Mouse (Mus musculus) CH12.LX (cell line): Measurements from ENCODE around the gene Wnt3a. TPM values are rescaled to one million over a fixed set of nuclear protein-coding genes. Genes with fewer than 3 reads are reported as not detected.

Experiments
- DNase-seq: peaks from one replicate; pipeline ENCODE4 v3.0.0-alpha.2; 2013; ENCODE audit errors: extremely low read depth
- H3K27ac ChIP-seq: 2 replicates; pipeline ENCODE4 v1.5.1; 2012; ENCODE audit warnings: low read depth, mild to moderate bottlenecking, control low read depth, moderate library complexity; ENCODE audit not compliant: insufficient read depth
- H3K27me3 ChIP-seq: replicated peaks from 2 replicates; pipeline ENCODE3; 2012; ENCODE audit warnings: inconsistent platforms
- H3K36me3 ChIP-seq, 2 experiments: replicated peaks in 1 of 2; 2 replicates each; pipeline versions ENCODE3 to v1.6.1; 2012; ENCODE audit warnings: inconsistent platforms in 1 of 2, low read length in 1 of 2, mild to moderate bottlenecking in 1 of 2, mixed read lengths in 1 of 2, moderate library complexity in 1 of 2; ENCODE audit not compliant: control insufficient read depth in 1 of 2, insufficient read depth in 1 of 2
- H3K4me1 ChIP-seq, 2 experiments: 2 replicates each; pipeline ENCODE4 v1.6.1; 2012; ENCODE audit warnings: inconsistent platforms in 1 of 2, moderate library complexity in 1 of 2; ENCODE audit not compliant: insufficient read depth in 2 of 2, control insufficient read depth in 1 of 2
- H3K4me2 ChIP-seq: 2 replicates; pipeline ENCODE4 v1.6.1; 2012; ENCODE audit warnings: low read depth, mild to moderate bottlenecking, control low read depth; ENCODE audit not compliant: poor library complexity, insufficient read depth, severe bottlenecking
- H3K4me3 ChIP-seq, 3 experiments: fragments of 150-350 bp in 1 of 3; sonication (generic) in 1 of 3; replicated peaks in 1 of 3; 2 replicates each; pipeline versions ENCODE3 to v1.5.1; 2011 to 2012; ENCODE audit warnings: low read depth in 2 of 3, low read length in 2 of 3, mild to moderate bottlenecking in 2 of 3, moderate library complexity in 2 of 3, control low read depth in 1 of 3, improper control_type of control experiment in 1 of 3, inconsistent platforms in 1 of 3, mixed read lengths in 1 of 3; ENCODE audit not compliant: poor library complexity in 1 of 3
- H3K79me2 ChIP-seq: replicated peaks from 2 replicates; pipeline ENCODE4 v1.6.1; 2012; ENCODE audit warnings: mild to moderate bottlenecking, moderate library complexity; ENCODE audit not compliant: control insufficient read depth, poor library complexity, insufficient read depth, severe bottlenecking; ENCODE audit errors: extremely low read depth
- H3K9ac ChIP-seq: 2 replicates; pipeline ENCODE4 v1.6.1; 2012; ENCODE audit warnings: low read depth, mild to moderate bottlenecking, control low read depth, moderate library complexity; ENCODE audit not compliant: insufficient read depth
- H3K9me3 ChIP-seq: replicated peaks from 2 replicates; pipeline ENCODE3; 2012; ENCODE audit warnings: low read length, inconsistent platforms, mixed read lengths
- BHLHE40 ChIP-seq: IDR thresholded peaks from 2 replicates; pipeline ENCODE4 v1.6.1; 2011; ENCODE audit warnings: mild to moderate bottlenecking, low read depth, low read length, improper control_type of control experiment
- CHD2 ChIP-seq: IDR thresholded peaks from 2 replicates; pipeline ENCODE4 v1.6.1; 2011; ENCODE audit warnings: low read length, improper control_type of control experiment
- CTCF ChIP-seq, 2 experiments: IDR thresholded peaks in 1 of 2; conservative IDR thresholded peaks in 1 of 2; 2 replicates each; pipeline ENCODE4 v1.5.1; 2011 to 2012; ENCODE audit warnings: low read depth in 2 of 2, low read length in 2 of 2, improper control_type of control experiment in 1 of 2, inconsistent platforms in 1 of 2, mild to moderate bottlenecking in 1 of 2, moderate library complexity in 1 of 2
- EP300 ChIP-seq: IDR thresholded peaks from 2 replicates; pipeline ENCODE4 v1.6.1; 2011; ENCODE audit warnings: low read length, improper control_type of control experiment
- ETS1 ChIP-seq: conservative IDR thresholded peaks from 2 replicates; pipeline ENCODE4 v1.6.1; 2012; ENCODE audit warnings: low read depth, mild to moderate bottlenecking, inconsistent platforms, low read length, improper control_type of control experiment, moderate library complexity
- HCFC1 ChIP-seq: IDR thresholded peaks from 2 replicates; pipeline ENCODE4 v1.6.1; 2012; ENCODE audit warnings: low read depth, mild to moderate bottlenecking, inconsistent platforms, low read length, improper control_type of control experiment
- IRF4 ChIP-seq: IDR thresholded peaks from 2 replicates; pipeline ENCODE4 v1.6.1; 2014; ENCODE audit warnings: low read depth, mild to moderate bottlenecking, inconsistent platforms, low read length, improper control_type of control experiment
- JUN ChIP-seq: IDR thresholded peaks from 2 replicates; pipeline ENCODE4 v1.6.1; 2011; ENCODE audit warnings: low read depth, mild to moderate bottlenecking, low read length, improper control_type of control experiment, moderate library complexity; ENCODE audit not compliant: insufficient read depth
- JUND ChIP-seq: conservative IDR thresholded peaks from 2 replicates; pipeline ENCODE4 v1.6.1; 2011; ENCODE audit warnings: low read depth, low read length, improper control_type of control experiment
- KAT2A ChIP-seq: IDR thresholded peaks from 2 replicates; pipeline ENCODE4 v1.6.1; 2012; ENCODE audit warnings: low read length, improper control_type of control experiment, inconsistent platforms; ENCODE audit not compliant: insufficient replicate concordance
- MAFK ChIP-seq: IDR thresholded peaks from 2 replicates; pipeline ENCODE4 v1.6.1; 2011; ENCODE audit warnings: low read length, improper control_type of control experiment; ENCODE audit not compliant: insufficient replicate concordance
- MAX ChIP-seq: IDR thresholded peaks from 2 replicates; pipeline ENCODE4 v1.6.1; 2011; ENCODE audit warnings: low read length, improper control_type of control experiment
- MEF2A ChIP-seq: IDR thresholded peaks from 2 replicates; pipeline ENCODE4 v1.6.1; 2014; ENCODE audit warnings: low read depth, mild to moderate bottlenecking, inconsistent platforms, low read length, improper control_type of control experiment, borderline replicate concordance
- MXI1 ChIP-seq: IDR thresholded peaks from 2 replicates; pipeline ENCODE4 v1.6.1; 2011; ENCODE audit warnings: mild to moderate bottlenecking, low read depth, low read length, improper control_type of control experiment
- NELFE ChIP-seq: IDR thresholded peaks from 2 replicates; pipeline ENCODE4 v1.6.1; 2011; ENCODE audit warnings: low read depth, low read length, improper control_type of control experiment
- RAD21 ChIP-seq: IDR thresholded peaks from 2 replicates; pipeline ENCODE4 v1.6.1; 2011; ENCODE audit warnings: low read depth, mild to moderate bottlenecking, low read length, improper control_type of control experiment, moderate library complexity
- SIN3A ChIP-seq: IDR thresholded peaks from 2 replicates; pipeline ENCODE4 v1.6.1; 2012; ENCODE audit warnings: low read length, improper control_type of control experiment, inconsistent platforms
- SMC3 ChIP-seq: IDR thresholded peaks from 2 replicates; pipeline ENCODE4 v1.6.1; 2011; ENCODE audit warnings: low read depth, low read length, improper control_type of control experiment
- dilution Hi-C: fragments of 300-500 bp; cut with MboI; formaldehyde crosslinking; loops from 2 replicates; pipeline ENCODE4 v1.14.3; 2020; ENCODE audit warnings: low sequenced_read_pairs; ENCODE audit not compliant: extremely low pct_unique_long_range_greater_than_20kb, extremely low pct_ligation_motif_present
- in situ Hi-C: fragments of 300-500 bp; cut with MboI; formaldehyde crosslinking; loops from 3 replicates; pipeline ENCODE4 v1.14.3; 2019; ENCODE audit warnings: low sequenced_read_pairs, low pct_ligation_motif_present, low pct_unique_long_range_greater_than_20kb, mixed read lengths
- polyA plus RNA-seq: library from polyadenylated mRNA; unstranded; fragments of >175 nt; gene quantifications from 2 replicates; pipeline ENCODE4 v1.2.1, GENCODE M21; 2012; ENCODE audit warnings: low read depth; ENCODE audit not compliant: insufficient read length
- total RNA-seq, 2 experiments: library from RNA; depleted of rRNA; stranded (reverse); fragments of 300-350 nt in 1 of 2; fragments of >200 nt in 1 of 2; gene quantifications; 2 replicates each; pipeline ENCODE4 v1.2.3; 2012 to 2014

Gene Wnt3a
- total and polyA plus RNA-seq, 3 experiments, result not detected

DNA sequence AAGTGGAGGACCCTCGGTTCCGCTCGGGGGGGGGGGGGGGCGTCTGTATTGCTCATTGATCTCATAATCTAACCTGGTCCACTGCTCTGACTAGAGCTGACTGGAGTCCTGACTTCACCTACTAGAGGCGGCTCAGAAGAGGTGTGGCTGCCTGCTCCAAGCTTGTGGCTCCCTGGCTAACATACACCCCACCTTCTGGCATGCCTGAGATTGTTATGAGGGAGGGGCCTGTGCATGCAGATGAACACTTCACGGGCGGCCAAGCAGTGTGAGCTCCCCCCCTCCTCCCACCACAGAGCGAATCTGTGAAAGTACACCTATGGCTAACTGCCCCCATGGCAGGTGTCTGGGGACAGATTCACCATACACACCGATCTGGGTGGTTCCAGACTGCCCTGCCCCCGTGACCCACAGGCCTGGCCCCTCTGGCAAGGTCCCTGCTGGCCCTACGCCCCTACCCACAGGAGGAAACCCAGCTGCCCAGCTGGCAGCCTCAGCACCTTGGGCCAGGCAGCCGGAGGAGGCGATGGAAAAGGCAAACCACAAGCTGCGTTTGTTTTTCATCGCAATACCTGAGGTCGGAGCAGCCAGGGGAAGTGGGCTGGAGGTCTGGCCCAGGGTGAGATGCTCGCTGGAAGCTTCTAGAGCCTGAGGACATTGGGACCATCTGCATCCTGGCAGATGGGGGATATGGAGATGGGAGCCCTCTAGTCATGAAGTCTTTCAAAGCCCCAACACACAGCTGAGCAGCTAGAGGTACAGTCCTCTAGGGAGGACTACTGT is 22.7 kb upstream of the Wnt3a start:
- dilution Hi-C loops, result no loop called here
- H3K79me2 ChIP-seq, result no peaks in the 10 kb centered on the region
- no peak for DNase-seq
- in situ Hi-C loops, result loop anchor here (5.0 to 10.0 kb wide), 2 partner anchors 52 to 169 kb away; no protein-coding TSS in a partner anchor
- H3K9ac ChIP-seq, result no peak overlapping the region
- H3K36me3 ChIP-seq, result no peaks in the 10 kb centered on the region
- no peak overlapping the region for H3K27ac ChIP-seq
- H3K27me3 ChIP-seq, result peaks cover 100% of the 10 kb centered on the region
- H3K4me3 ChIP-seq, result no peak overlapping the region
- H3K9me3 ChIP-seq, result peaks cover under 1% of the 10 kb centered on the region
- no peak overlapping the region for H3K4me2 ChIP-seq
- no peak for TF ChIP-seq BHLHE40
- TF ChIP-seq EP300, result no peak
- TF ChIP-seq JUND, result no peak
- no peak for TF ChIP-seq ETS1
- TF ChIP-seq HCFC1, result no peak
- TF ChIP-seq RAD21, result no peak
- TF ChIP-seq MEF2A, result no peak
- TF ChIP-seq NELFE, result no peak
- TF ChIP-seq MAX, result no peak
- TF ChIP-seq MAFK, result no peak
- H3K4me1 ChIP-seq, result peaks cover 0 to 4% of the 10 kb centered on the region in 2 experiments; a peak in 2 of 4 replicates

GRCm38 (mm10) chr11:59312501-59312900 is 21.9 kb upstream of the Wnt3a start:
- TF ChIP-seq CHD2 (no peak), IRF4 (no peak), CTCF (conservative IDR thresholded peaks at IDR 0.05 in 1 of 2, IDR thresholded peaks at IDR 0.05 in 1 of 2; ENCODE audit: low read depth in 2 of 2, low read length in 2 of 2) (no peak), JUN (no peak), SIN3A (no peak), SMC3 (no peak), MXI1 (no peak), KAT2A (no peak), MAX (no peak)
- H3K79me2 ChIP-seq, result no peaks in the 10 kb centered on the region
- no peaks in the 10 kb centered on the region for H3K36me3 ChIP-seq
- H3K27ac ChIP-seq, result no peak overlapping the region
- peaks cover 100% of the 10 kb centered on the region for H3K27me3 ChIP-seq
- no peak for DNase-seq
- H3K4me1 ChIP-seq, result peaks cover 0 to 6% of the 10 kb centered on the region in 2 experiments; a peak in 2 of 4 replicates
- in situ Hi-C loops (loop anchor here (5.0 to 10.0 kb wide), 2 partner anchors 52 to 170 kb away; no protein-coding TSS in a partner anchor), dilution Hi-C loops (no loop called here)
- peaks cover 5% of the 10 kb centered on the region for H3K9me3 ChIP-seq
- H3K9ac ChIP-seq, result no peak overlapping the region
- H3K4me3 ChIP-seq, result no peak overlapping the region
- H3K4me2 ChIP-seq, result no peak overlapping the region
